Mouse (Mus musculus) mammary gland, adult 2 months (tissue): ENCODE measurements around the gene Tacr1. TPM values are rescaled to one million over a fixed set of nuclear protein-coding genes. Genes with fewer than 3 reads are reported as not detected.

Experiments
- polyA plus RNA-seq: library from polyadenylated mRNA; depleted of rRNA; stranded (reverse); fragments of >200 nt; gene quantifications from 2 replicates; pipeline ENCODE4 v1.2.3, GENCODE M21; 2012; ENCODE audit warnings: low replicate concordance; rRNA removed

Tacr1 gene
- polyA plus RNA-seq = 0.33 and 0.34 TPM in 2 replicates

GRCm38 (mm10) chr6:82401595-82402451, at the start of gene Tacr1:
Tacr1 (plus strand) TSS chr6:82402334.

